Mouse (Mus musculus) T-helper 17 cell (primary cell): ENCODE data around the gene Chrna3.

Source experiments
- in situ Hi-C, 2 experiments: fragments of 300-600 bp; cut with MboI, MseI; formaldehyde crosslinking; loops; 1 replicate in 1 of 2; 2 replicates in 1 of 2; pipeline ENCODE4 v1.15.1; 2025; ENCODE audit warnings: high pct_unique_total_duplicates in 2 of 2

Chrna3 gene

DNA sequence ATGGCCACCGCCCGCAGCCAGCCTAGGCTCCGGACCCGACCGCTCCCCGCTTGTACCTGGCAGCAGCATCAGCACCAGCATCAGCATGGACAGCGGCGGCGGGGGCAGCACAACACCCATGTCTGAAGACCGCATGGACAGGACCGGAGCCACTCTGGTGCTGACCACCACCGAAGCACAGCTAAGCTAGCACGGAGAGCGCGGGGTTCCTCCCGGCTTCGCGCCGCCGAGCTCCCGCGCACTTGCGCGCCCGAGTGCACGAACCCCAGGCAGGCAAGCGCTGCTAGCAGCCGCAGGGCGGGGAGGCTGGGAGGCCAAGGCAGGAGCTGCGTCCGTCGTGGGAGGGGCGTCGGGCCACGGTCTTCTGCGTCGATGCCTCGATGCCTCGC is at the start of gene Chrna3:
TSS of gene Chrna3 (minus strand) at position 288 of the 389 bp plus-strand sequence.
- in situ Hi-C loops, result no loop called here

DNA sequence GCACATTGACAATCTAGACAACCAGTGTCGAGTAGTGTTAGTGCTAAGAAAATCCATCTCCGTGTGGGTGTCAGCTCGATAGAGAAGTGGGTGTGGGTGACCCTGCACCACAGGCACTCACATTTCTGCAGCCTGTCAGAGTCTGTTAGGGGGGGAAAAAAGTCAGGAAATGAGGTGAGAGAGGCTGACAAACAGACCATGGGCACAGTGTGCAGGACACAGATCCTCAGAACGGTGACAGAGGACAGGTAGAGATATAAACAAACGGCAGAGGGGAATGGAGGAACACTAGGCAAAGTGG is 41.6 kb upstream of the Chrna3 start:
- in situ Hi-C loops, result no loop called here

GRCm38 (mm10) chr9:55067260-55067964 is 41.0 kb upstream of the Chrna3 start:
- in situ Hi-C loops, result no loop called here

DNA sequence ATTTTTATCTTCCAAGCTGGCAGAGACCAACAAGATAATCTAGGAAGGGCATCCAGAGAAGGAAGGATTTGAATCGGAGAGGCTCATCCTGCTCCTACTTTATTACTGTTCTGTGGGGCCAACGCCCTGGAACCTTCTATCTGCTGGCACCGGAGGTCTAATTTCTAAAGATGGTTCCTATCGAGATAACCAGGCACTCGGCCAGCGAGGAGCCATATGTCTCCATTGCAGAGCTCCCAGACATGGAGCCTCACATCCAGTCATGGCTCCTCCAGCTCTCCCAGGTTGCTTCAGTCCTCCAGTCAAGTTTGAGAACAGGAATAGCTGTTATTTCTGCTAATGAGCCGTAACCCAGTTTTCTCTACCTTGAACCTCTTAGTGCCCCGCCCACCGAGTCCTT is 38.9 kb upstream of the Chrna3 start:
- in situ Hi-C loops, result no loop called here

DNA sequence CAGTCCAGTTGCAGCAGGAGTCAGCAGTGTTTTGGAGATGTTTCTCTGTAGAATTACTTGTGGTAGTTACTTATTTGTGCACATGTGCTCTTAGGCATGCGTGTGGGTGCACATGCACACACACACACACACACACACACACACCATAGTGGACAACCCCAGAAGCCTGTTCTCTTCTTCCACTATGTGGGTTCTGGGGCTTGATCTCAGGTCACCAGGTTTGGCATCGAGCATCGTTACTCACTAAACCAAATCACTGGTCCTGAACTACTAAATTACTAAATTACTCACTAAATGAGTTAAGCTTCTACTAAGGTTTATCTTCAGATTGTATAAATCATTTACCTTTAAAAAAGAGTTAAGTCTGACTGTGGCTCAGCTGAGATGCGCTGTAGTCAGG is 31.7 kb upstream of the Chrna3 start:
- in situ Hi-C loops, result no loop called here

- in situ Hi-C loops, result no loop called here
Observed at GRCm38 (mm10) chr9:55055386-55055930, 29.1 kb upstream of the Chrna3 start.

DNA sequence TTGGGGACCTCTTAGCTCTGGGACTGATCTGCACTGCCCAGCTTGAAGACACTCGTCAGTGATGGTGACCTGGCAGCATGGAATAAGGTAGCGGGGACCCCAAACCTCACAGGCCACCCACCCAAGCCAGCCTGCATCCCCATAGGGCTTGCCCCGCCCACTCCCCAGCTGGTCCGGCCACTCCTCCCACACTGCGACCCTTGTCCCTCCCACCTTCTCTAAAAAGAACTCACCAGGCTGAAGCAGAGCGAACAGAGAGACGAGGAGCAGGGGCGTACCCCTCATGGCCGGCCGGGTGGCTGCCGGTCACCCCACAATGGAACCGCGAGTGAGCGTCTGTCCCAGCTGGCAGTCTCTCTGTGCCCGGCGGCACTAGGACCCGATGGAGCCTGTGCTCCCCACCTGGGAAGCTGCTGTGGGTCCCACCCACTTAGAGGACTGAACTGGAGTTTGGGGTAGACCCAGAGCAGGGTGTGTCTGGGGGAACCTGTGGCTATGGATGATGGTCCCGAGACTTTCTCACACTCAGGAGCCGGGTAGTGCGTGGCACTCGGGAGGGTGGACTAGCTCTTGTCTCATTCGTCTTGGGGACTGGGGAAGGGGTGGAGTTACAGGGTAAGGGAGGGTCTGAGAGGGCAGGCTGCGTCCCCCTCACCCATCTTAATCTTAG is 22.0 kb upstream of the Chrna3 start, which contains the start of gene Chrnb4:
TSS of gene Chrnb4 (minus strand) at position 569 of the 670 bp plus-strand sequence.
- in situ Hi-C loops, result loop anchor here (5.0 kb wide), 2 partner anchors 59 to 64 kb away; no protein-coding TSS in a partner anchor

DNA sequence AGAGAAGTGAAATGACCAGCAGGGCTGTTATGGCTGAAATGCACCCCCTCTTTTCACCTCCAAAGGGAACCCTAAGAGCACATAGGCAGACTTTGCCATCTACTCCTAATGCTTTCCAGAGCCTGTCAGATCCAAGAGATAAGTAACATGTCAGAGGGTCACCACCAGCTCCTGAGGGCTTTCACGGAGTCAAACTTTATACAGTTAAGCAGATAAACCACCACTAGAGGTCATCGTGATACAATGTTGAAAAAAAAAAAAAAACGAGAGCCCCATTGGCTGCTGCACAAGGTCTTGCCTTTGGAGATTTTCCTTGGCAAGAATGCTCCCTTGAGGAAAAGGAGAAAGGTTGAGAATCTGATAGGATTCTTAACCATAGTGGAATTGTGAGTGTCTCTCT is 20.4 kb upstream of the Chrna3 start:
- in situ Hi-C loops, result loop anchor here (5.0 kb wide), 2 partner anchors 61 to 66 kb away; no protein-coding TSS in a partner anchor

DNA sequence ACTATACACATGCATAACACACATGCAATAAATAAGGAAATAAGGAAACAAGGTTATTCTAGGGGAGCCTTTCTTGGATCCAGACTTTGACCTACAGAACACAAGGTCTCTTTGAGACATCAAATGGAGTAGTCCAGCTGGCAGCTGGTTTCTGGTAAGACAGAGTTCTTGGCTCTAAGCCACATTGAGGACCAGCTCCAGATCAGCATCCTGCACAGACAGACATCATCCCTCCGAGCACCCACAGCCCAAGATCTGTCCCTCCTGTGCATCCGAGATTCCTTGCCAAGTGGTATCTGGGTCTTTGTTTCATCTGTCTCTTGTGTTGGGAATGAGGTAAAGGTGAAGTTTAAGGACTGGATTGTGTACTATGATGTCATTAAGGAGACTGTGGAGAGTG is 18.6 kb upstream of the Chrna3 start:
- in situ Hi-C loops, result loop anchor here (5.0 kb wide), 2 partner anchors 62 to 67 kb away; no protein-coding TSS in a partner anchor

DNA sequence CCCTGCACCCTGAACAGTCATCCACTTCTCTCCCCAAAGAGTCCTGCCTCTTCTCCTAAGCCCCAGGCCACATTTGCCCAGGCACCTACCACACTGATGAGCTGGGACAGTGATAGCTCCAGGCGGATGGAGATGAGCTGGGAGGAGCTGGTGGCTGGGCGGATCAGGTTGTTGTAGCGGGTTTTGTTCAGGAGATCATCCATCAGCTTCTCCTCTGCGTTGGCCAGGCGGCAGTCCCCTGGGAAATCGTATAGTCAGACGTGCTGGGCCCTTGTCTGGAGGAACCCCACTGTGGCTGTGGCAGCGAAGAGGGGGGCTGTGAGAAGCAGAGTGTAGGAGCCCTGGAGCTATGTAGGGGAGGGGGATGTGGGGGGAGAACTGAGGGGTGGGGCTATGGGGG is 17.3 kb upstream of the Chrna3 start:
- in situ Hi-C loops, result no loop called here

GRCm38 (mm10) chr9:55041389-55041788 is 15.0 kb upstream of the Chrna3 start:
- in situ Hi-C loops, result no loop called here

GRCm38 (mm10) chr9:55039983-55040382 is 13.6 kb upstream of the Chrna3 start:
- in situ Hi-C loops, result no loop called here

- in situ Hi-C loops, result no loop called here
Observed at GRCm38 (mm10) chr9:55038948-55039347, 12.6 kb upstream of the Chrna3 start.

GRCm38 (mm10) chr9:55031435-55032167 is 5.2 kb upstream of the Chrna3 start:
- in situ Hi-C loops, result loop anchor here in 1 of 2 experiments (5.0 kb wide), 1 partner anchor 276 kb away; no protein-coding TSS in a partner anchor

DNA sequence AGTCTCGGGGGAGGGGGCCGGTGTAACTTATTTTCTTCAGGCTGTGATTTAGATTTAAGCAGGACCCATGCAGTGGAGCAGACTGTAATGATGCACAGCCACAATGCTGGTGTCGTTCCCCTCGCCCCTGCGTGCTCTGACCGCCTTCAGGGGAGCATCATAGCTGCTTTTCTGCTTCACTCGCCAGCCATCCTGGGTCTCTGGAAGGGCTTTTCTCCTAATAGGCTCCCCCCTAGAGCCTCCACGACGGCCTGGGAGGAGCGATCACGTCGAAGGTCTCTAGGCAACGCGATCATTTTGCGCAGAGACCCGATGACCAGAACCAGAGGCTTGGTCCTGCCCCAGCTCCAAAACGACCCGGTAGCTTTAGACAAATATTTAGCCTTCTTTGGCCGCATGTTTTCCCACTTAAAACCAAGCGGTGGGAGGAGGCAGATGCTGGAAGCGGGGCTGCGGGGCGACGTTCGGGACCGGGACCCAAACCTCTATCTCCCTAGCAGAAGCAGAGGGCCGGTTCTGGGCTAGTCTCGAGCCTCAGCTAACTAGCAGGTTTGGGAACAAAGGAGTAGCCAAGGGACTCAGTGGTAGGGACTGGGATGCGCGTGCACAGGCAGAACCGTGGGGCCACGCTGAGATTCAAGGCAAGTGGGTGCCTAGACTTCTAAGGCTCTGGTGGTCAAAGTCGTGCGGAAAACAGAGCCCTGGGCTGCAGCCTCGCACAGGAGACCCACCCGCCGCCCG is 658 bp downstream of the Chrna3 start:
- in situ Hi-C loops, result no loop called here

DNA sequence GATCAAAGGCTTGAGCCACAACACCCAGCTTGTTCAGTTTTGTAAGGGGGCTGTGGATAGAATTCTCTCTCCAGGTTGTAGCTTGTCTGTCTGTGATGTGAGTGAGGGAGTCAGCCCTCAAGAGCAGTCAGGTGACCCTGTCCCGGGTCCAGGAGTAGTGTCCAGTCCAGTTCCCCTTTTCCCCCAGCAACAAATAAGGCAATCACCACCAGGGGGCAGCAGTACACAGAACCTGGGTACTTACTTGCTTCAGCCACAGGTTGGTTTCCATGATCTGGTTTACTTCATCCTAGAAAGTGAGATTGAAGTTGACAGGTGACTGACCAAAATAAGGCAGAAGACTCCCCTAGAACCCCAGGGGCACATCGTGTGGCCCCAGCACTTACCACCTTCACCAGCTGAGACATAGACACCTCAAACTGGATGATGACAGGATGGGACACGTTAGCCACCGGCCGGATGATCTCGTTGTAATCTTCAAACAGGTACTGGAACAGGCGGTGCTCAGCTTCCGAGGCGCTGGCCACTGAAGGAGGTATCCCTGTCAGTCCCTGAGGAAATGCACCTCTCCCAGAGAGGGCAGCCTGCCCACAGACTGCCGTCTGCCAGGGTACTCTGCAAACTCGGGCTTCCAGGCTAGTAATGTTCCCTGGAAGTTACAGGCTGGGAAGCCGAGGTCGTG is 2.3 kb downstream of the Chrna3 start:
- in situ Hi-C loops, result loop anchor here (5.0 kb wide), 2 partner anchors 83 to 88 kb away; no protein-coding TSS in a partner anchor

- in situ Hi-C loops, result loop anchor here (5.0 kb wide), 2 partner anchors 84 to 89 kb away; no protein-coding TSS in a partner anchor
Observed at GRCm38 (mm10) chr9:55023326-55023725, 3.0 kb downstream of the Chrna3 start.

DNA sequence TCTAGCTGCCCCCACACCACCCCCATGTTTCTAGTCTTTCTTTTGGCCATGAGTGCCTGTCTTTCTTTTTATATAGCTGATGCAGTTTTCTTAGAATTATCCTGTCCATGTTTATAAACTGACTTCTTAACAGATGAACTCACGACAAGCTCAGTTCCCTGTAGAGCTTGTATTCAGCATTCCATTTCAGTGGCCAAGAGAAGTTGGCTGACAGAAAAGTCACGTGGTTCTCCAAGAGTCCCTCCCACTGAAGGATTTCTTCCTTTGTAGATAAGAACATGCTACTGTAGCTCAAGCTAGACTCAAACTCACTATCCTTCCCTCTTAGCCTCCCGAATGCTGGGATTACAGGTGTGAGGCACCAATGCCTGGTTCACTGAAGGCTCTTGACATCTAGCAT is 9.4 kb downstream of the Chrna3 start:
- in situ Hi-C loops, result no loop called here

DNA sequence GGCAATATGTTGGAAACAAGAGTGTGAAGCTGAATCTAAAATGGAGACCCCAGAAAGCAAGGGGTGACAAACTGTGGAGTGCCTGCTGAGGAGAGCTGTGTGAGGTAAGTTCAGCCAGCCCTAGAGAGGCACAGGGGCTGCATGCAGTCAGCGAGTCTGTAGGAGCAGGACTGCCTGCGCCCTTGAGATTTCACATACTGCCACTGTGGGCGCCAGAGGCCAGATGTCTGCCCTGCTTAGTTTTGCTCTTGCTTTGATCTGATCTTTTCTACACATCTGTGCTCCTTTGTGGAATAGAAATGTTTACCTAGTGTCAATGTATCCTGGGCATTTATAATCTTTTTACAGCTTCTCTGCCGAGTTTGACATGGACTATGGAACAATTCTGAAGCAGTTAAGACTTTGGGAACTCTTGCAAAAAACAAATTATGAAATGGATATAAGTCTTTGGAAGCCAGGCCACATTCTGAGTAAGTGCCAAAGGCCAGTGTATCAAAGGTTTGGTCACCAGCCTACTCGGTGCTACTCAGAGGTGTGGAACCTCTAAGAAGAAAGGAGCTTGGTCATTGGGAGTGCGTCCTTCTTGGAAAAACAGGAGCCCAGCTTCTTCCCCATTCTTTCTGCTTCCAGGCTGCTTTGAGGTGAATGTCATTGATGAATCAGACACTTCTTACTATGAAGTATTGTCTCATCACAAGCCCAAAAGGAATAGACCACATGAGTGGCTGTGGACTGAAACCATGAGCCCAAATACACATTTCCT is 15.6 kb downstream of the Chrna3 start:
- in situ Hi-C loops, result no loop called here

DNA sequence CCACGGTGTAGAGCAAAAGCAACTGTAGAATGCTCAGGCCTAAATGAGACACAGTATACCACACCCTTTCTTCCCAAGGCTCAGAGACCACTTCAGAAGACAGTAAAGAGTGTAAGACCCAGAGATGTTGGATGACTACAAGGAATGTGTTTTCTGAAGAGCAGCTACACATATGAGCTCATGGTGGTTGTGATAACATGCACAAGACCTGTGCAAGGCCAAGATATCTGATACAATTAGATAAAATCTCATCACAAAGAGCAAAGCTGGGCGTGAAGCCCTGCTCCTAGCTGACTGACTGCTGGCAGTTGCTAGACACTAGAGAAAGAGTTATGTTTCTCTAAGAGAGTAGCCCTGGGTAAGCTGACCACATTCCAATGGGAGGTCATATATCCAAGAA is 16.7 kb downstream of the Chrna3 start:
- in situ Hi-C loops, result no loop called here
